Mouse (Mus musculus) forebrain, embryonic 11.5 days (tissue): ENCODE measurements at regions not wholly inside any gene's neighbourhood (a gene's known extent, or its start where the extent isn't known, plus 50 kb on each side); places are given as distances from the start of the nearest gene placed in this dataset.
"Not testable (repeated sequence)": the region's sequence is repeated elsewhere in the genome, so short reads cannot be mapped to it uniquely, and the experiment has no call there.

Source experiments
- ATAC-seq: fragments of 200-750 bp; cut with Nextera tagmentation; replicated peaks from 2 replicates; pipeline ENCODE4 v1.8.0; 2017; ENCODE audit warnings: moderate TSS enrichment; ENCODE audit not compliant: low FRiP score
- DNase-seq: peaks from one replicate; pipeline ENCODE4 v3.0.0-alpha.2; 2017; ENCODE audit warnings: low spot score
- H3K27ac ChIP-seq: fragments of 300-500 bp; sonication (generic); 2 replicates; pipeline ENCODE4 v1.5.1; 2014; ENCODE audit warnings: low read depth, low read length
- H3K27me3 ChIP-seq: fragments of 300-500 bp; sonication (generic); 2 replicates; pipeline ENCODE4 v1.6.1; 2014; ENCODE audit warnings: mild to moderate bottlenecking, low read length, mixed read lengths; ENCODE audit not compliant: control insufficient read depth, insufficient read depth
- H3K36me3 ChIP-seq: fragments of 300-500 bp; sonication (generic); 2 replicates; pipeline ENCODE4 v1.6.1; 2014; ENCODE audit warnings: mild to moderate bottlenecking, low read length, moderate library complexity, mixed read lengths; ENCODE audit not compliant: control insufficient read depth, insufficient read depth
- H3K4me1 ChIP-seq: fragments of 300-500 bp; sonication (generic); replicated peaks from 2 replicates; pipeline ENCODE4 v1.6.1; 2014; ENCODE audit warnings: low read length, mixed read lengths; ENCODE audit not compliant: control insufficient read depth, insufficient read depth
- H3K4me2 ChIP-seq: fragments of 300-500 bp; sonication (generic); 2 replicates; pipeline ENCODE4 v1.6.1; 2014; ENCODE audit warnings: low read depth, mild to moderate bottlenecking, low read length, moderate library complexity, mixed read lengths; ENCODE audit not compliant: severe bottlenecking
- H3K4me3 ChIP-seq: fragments of 300-500 bp; sonication (generic); 2 replicates; pipeline ENCODE4 v1.5.1; 2014; ENCODE audit warnings: low read depth, low read length
- H3K9ac ChIP-seq: fragments of 300-500 bp; sonication (generic); 2 replicates; pipeline ENCODE4 v1.6.1; 2014; ENCODE audit warnings: low read length
- H3K9me3 ChIP-seq: fragments of 300-500 bp; sonication (generic); 2 replicates; pipeline ENCODE4 v1.6.1; 2016; ENCODE audit warnings: low read length, mixed read lengths; ENCODE audit not compliant: control insufficient read depth
- WGBS: fragments of 180-500 bp; shearing (Covaris S2); extraction: QIAGEN DNeasy Blood & Tissue Kit; methylation state at CpG from one replicate; pipeline ENCODE4 v1.1.7; 2014; 5-methylcytosine and 5-hydroxymethylcytosine counted together

DNA sequence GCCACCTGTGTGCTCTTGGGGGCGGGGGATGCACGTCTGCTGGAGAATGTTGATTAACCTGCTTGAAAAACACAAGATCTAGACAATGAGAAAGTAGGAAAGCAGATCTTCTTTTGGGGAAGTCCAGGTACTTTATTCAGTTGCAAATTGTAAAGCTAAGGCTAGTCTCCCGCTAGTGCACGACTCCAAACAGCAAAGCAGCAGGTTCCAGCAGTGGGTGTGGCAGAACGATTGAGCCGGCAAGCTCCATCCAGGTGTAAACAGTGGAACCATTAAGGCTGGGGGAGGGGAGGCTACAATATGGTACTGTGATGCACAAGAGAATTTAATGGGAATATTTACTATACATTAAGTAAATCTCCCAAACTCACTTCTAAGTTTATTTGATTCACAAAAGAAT, 448.6 kb upstream of the Cobl start:
- not testable (repeated sequence) for H3K27me3 ChIP-seq, H3K27ac ChIP-seq, DNase-seq, H3K4me3 ChIP-seq, H3K4me1 ChIP-seq, H3K36me3 ChIP-seq, H3K9ac ChIP-seq, H3K9me3 ChIP-seq, ATAC-seq, H3K4me2 ChIP-seq
- WGBS, result 37% methylated on average over 6 of the region's 6 CpGs

DNA sequence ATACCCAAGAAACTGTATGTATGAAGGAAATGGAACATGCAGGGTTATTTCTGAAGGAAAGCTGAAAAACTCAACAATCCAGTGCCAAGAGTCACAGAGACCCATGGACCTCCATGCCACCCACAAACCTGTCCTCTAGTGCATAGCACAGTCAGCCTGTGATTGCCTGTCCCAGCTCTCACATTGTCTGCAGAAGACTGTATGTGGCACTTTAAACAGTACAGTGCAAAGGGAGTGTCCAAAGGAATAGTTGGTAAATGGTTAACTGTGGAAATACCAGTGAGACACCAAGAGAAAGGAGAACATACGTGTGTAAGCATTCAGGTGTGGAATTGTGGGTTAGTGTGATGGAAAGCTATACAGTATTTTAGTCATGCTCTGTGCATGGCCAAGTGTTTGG, 409.0 kb upstream of the Cobl start:
- Histone ChIP-seq H3K9ac (no peak overlapping the region), H3K27me3 (no peaks in the 10 kb centered on the region), H3K4me1 (no peaks in the 10 kb centered on the region), H3K27ac (no peak overlapping the region), H3K36me3 (no peaks in the 10 kb centered on the region), H3K4me2 (no peak overlapping the region), H3K9me3 (no peaks in the 10 kb centered on the region), H3K4me3 (no peak overlapping the region)
- DNase-seq (no peak), ATAC-seq (no peak)
- 92% methylated on average over 1 of the region's 1 CpGs for WGBS

DNA sequence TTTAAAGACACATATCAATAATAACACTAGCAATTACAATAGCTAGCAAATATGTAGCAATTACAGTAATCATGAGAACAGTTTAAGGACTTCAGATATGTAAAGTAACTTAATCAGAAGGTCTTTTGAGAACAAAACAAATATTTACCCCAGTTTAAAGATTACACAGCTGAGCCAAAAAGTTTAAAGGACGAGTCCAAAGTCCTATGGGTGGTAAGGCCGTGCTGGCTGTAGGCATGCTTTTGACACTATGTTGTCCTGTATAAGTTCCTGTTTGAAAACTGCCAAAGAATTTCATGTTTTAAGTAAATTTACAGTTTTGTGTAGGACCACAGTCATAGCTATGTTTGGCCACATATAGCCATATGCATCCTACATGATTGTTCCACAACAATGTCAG, 408.0 kb upstream of the Cobl start:
- Histone ChIP-seq H3K4me1 (no peaks in the 10 kb centered on the region), H3K36me3 (no peaks in the 10 kb centered on the region), H3K4me2 (no peak overlapping the region), H3K9me3 (no peaks in the 10 kb centered on the region), H3K4me3 (no peak overlapping the region), H3K9ac (no peak overlapping the region), H3K27ac (no peak overlapping the region), H3K27me3 (no peaks in the 10 kb centered on the region)
- WGBS, result 81% methylated on average over 2 of the region's 2 CpGs
- no peak for ATAC-seq
- DNase-seq, result no peak

DNA sequence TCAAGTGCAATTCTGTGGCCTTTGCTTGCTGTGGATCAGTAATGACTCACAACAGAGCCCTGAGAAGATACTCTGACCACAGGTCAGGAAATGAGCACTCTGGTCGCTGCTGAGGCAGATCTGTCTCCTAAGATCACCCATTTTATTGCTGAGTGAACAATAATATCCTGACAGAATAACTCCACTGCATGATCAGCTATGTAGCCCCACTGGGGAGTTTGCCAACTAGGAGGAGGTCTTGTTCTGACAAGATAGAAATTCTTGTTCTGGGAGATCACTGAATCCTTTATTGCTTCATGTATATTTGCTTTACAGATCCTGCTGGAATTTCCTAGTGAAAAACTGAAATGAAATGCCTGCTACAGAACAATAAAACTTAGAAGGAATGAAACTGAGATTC, 407.6 kb upstream of the Cobl start:
- Histone ChIP-seq H3K9me3 (no peaks in the 10 kb centered on the region), H3K36me3 (no peaks in the 10 kb centered on the region), H3K9ac (no peak overlapping the region), H3K27me3 (no peaks in the 10 kb centered on the region), H3K27ac (no peak overlapping the region), H3K4me3 (no peak overlapping the region), H3K4me2 (no peak overlapping the region), H3K4me1 (no peaks in the 10 kb centered on the region)
- DNase-seq (no peak), ATAC-seq (no peak)
- 72% methylated on average over 1 of the region's 1 CpGs for WGBS

DNA sequence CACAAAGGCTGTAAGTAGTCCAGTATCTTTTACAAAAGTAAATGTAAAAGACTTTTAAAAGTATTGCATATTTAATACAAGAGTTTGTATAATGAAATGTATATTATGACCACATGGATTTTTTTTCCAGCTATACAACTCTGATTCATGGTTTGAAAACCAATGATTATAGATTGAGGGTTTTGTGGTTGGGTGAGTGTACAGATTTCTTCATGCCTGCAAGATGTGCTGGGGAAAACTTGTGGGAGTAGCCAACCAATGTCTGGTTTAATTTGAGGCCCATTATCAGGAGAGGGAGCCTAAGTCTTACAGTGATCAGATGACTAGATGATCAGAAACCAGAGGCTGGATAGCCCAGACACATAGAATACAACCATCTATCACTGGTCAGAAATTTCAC, 402.8 kb upstream of the Cobl start:
- H3K4me1 ChIP-seq, result no peaks in the 10 kb centered on the region
- no peaks in the 10 kb centered on the region for H3K9me3 ChIP-seq
- H3K4me2 ChIP-seq, result no peak overlapping the region
- no peaks in the 10 kb centered on the region for H3K27me3 ChIP-seq
- no peak overlapping the region for H3K9ac ChIP-seq
- no peak overlapping the region for H3K4me3 ChIP-seq
- no peak overlapping the region for H3K27ac ChIP-seq
- no peaks in the 10 kb centered on the region for H3K36me3 ChIP-seq
- no peak for ATAC-seq
- no peak for DNase-seq

DNA sequence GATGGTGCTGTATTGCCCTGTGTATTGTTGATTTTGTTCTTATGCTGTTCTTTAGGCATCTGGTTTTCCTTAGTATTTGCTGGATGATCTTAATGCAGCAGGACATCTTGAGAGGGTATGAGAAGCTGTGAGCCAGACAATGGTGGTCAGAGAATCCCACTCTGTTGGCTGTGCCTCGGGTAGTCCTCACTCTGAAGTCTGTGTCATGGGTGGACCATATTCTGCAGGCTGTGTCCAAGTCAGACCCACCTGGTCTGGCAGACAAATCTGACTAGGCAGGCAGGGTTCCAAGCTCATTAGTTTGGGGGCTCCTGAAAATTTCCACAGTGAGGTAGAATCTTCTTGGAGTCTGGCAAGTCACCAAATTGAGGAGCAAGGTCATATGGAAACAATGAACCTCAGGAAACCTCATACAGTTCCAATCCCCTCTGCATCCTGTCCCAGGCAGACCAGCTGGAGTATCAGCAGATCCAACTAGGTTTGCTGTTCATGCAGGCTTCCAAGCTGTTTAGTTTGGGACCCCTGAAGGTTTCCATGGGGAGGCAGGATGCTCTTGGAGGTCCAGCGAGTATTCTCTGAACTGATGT, 400.4 kb upstream of the Cobl start:
- Histone ChIP-seq H3K4me2 (no peak overlapping the region), H3K27me3 (no peaks in the 10 kb centered on the region), H3K9ac (no peak overlapping the region), H3K27ac (no peak overlapping the region), H3K36me3 (no peaks in the 10 kb centered on the region), H3K9me3 (no peaks in the 10 kb centered on the region), H3K4me1 (no peaks in the 10 kb centered on the region), H3K4me3 (no peak overlapping the region)
- DNase-seq (no peak), ATAC-seq (no peak)
- WGBS, result 86% methylated on average over 2 of the region's 2 CpGs

DNA sequence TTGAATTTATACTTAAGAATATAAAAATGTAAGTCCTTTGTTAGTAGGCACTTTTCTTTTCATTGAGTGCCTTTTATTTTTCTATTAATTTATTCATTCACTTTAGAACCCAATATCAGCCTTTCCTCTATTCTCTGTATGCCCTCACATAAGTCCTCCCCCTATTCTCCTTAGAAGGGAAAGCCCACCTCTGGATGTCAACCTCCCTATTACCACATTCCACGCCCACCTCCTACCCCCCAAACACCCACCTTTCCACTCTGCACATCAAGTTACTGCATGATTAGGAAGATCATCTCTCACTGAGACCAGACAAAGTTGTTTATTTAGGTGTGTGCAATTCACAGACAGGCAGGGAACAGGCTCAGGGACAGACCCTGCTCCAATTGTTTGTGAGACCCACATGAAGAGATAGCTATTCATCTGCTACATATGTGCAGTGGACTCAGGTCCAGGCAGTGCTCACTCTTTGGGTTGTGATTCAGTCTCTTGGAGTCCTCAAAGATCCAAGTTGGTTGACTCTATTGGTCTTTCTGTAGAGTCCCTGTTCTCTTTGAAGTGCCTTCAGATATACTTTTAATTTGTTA, 394.7 kb upstream of the Cobl start:
- H3K9me3 ChIP-seq, result no peaks in the 10 kb centered on the region
- H3K36me3 ChIP-seq, result no peaks in the 10 kb centered on the region
- WGBS, result 85% methylated on average over 1 of the region's 1 CpGs
- H3K27ac ChIP-seq, result no peak overlapping the region
- DNase-seq (no peak), ATAC-seq (peak; percentile 52)
- H3K27me3 ChIP-seq, result no peaks in the 10 kb centered on the region
- H3K4me3 ChIP-seq, result no peak overlapping the region
- no peak overlapping the region for H3K4me2 ChIP-seq
- H3K4me1 ChIP-seq, result no peaks in the 10 kb centered on the region
- no peak overlapping the region for H3K9ac ChIP-seq

DNA sequence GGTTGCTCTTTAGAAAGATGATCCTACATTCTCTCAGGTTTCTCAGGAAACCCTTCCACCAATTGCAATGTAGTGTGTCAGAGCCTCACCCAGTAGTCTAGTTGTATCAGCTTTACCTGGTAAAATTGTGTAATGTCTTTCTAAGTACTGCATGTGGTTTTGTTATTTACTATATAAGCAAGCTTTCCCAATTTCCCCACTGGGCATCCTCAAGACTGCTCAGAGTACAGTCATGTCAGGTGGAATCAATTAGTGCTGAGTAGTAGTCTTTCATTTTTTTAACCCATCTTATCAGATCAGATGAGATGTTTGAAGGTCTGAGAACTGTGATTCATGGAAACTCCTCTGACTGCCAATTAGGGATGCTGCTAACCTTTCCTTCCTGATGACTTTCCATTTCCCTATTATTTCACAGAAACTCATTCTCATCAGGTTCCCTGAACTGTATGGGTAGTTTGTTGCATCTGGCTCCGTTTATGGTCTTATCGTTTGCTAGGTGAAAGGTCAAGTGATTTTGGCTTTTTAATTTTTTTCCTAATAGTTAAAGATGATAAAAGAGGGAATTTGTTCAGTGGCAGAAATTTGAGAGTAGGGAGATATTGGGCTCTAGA, 393.6 kb upstream of the Cobl start:
- no peak for DNase-seq
- ATAC-seq, result peak; percentile 70
- Histone ChIP-seq H3K4me1 (no peaks in the 10 kb centered on the region), H3K27ac (no peak overlapping the region), H3K36me3 (no peaks in the 10 kb centered on the region), H3K4me2 (no peak overlapping the region), H3K27me3 (no peaks in the 10 kb centered on the region), H3K9ac (no peak overlapping the region), H3K9me3 (no peaks in the 10 kb centered on the region), H3K4me3 (no peak overlapping the region)
- WGBS, result 88% methylated on average over 2 of the region's 2 CpGs
